Mouse (Mus musculus) CH12.LX (cell line): ENCODE data around the gene Col16a1.

Source experiments
- CTCF ChIP-seq, 2 experiments: IDR thresholded peaks in 1 of 2; conservative IDR thresholded peaks in 1 of 2; 2 replicates each; pipeline ENCODE4 v1.5.1; 2011 to 2012; ENCODE audit warnings: low read depth in 2 of 2, low read length in 2 of 2, improper control_type of control experiment in 1 of 2, inconsistent platforms in 1 of 2, mild to moderate bottlenecking in 1 of 2, moderate library complexity in 1 of 2
- EP300 ChIP-seq: IDR thresholded peaks from 2 replicates; pipeline ENCODE4 v1.6.1; 2011; ENCODE audit warnings: low read length, improper control_type of control experiment
- POLR2A ChIP-seq: IDR thresholded peaks from 2 replicates; pipeline ENCODE4 v1.6.1; 2011; ENCODE audit warnings: low read depth, mild to moderate bottlenecking, improper control_type of control experiment, low read length
- TBP ChIP-seq: conservative IDR thresholded peaks from 2 replicates; pipeline ENCODE4 v1.6.1; 2011; ENCODE audit warnings: low read depth, low read length, improper control_type of control experiment

- no peak for TF ChIP-seq CTCF (conservative IDR thresholded peaks at IDR 0.05 in 1 of 2, IDR thresholded peaks at IDR 0.05 in 1 of 2; ENCODE audit: low read depth in 2 of 2, low read length in 2 of 2)
- no peak for TF ChIP-seq TBP
- TF ChIP-seq POLR2A = no peak
- TF ChIP-seq EP300 = no peak
These were observed 75.4 kb downstream of the Col16a1 start for GRCm38 (mm10) chr4:130123020-130123419.
